Mouse (Mus musculus): ENCODE results near the gene Lmo4. TPM values are rescaled to one million over a fixed set of nuclear protein-coding genes. Genes with fewer than 3 reads are reported as not detected.

The Lmo4 gene
- polyA plus RNA-seq, 1 experiment from 2014 or later = 42.4 TPM

GRCm38 (mm10) chr3:144201794-144202573 is 3.0 kb downstream of the Lmo4 start:
- under 1% methylated on average over 63 of the region's 64 CpGs for WGBS
- peak overlapping the region; percentile 97 for H3K27ac ChIP-seq
- no peaks in the 10 kb centered on the region for H3K27me3 ChIP-seq (ENCODE audit: insufficient read depth, poor library complexity, severe bottlenecking)
- H3K4me3 ChIP-seq = peak overlapping the region; percentile 93
- H3K36me3 ChIP-seq = peaks cover 7% of the 10 kb centered on the region; the same call in 1 of the 2 replicates
- no peaks in the 10 kb centered on the region for H3K9me3 ChIP-seq
- H3K4me1 ChIP-seq = peaks cover 23% of the 10 kb centered on the region; the same call in 1 of the 2 replicates
- DNase-seq (ENCODE audit: low spot score) = peak; percentile 96

- 81% methylated on average over 13 of the region's 13 CpGs for WGBS
- peaks cover 37% of the 10 kb centered on the region for H3K36me3 ChIP-seq
- H3K4me3 ChIP-seq = no peak overlapping the region
- no peak overlapping the region for H3K27ac ChIP-seq
- no peaks in the 10 kb centered on the region for H3K4me1 ChIP-seq
- DNase-seq (ENCODE audit: low spot score) = no peak
- H3K9me3 ChIP-seq = no peaks in the 10 kb centered on the region
- H3K27me3 ChIP-seq (ENCODE audit: insufficient read depth, poor library complexity, severe bottlenecking) = no peaks in the 10 kb centered on the region
Measured at GRCm38 (mm10) chr3:144185327-144186152, 19.5 kb downstream of the Lmo4 start.

GRCm38 (mm10) chr3:144184918-144185317 is 20.1 kb downstream of the Lmo4 start:
- no peak for DNase-seq (ENCODE audit: low spot score)
- Histone ChIP-seq H3K27me3 (ENCODE audit: insufficient read depth, poor library complexity, severe bottlenecking) (no peaks in the 10 kb centered on the region), H3K27ac (no peak overlapping the region), H3K9me3 (no peaks in the 10 kb centered on the region), H3K4me3 (no peak overlapping the region), H3K4me1 (no peaks in the 10 kb centered on the region), H3K36me3 (peaks cover 31% of the 10 kb centered on the region)
- WGBS = 86% methylated on average over 4 of the region's 4 CpGs

GRCm38 (mm10) chr3:144182229-144182628 is 22.8 kb downstream of the Lmo4 start:
- WGBS = 64% methylated on average over 6 of the region's 6 CpGs
- H3K27ac ChIP-seq = no peak overlapping the region
- no peak for DNase-seq (ENCODE audit: low spot score)
- H3K9me3 ChIP-seq = no peaks in the 10 kb centered on the region
- no peak overlapping the region for H3K4me3 ChIP-seq
- H3K4me1 ChIP-seq = peaks cover 4% of the 10 kb centered on the region; the same call in 1 of the 2 replicates
- peaks cover 7% of the 10 kb centered on the region; the same call in 1 of the 2 replicates for H3K36me3 ChIP-seq
- no peaks in the 10 kb centered on the region for H3K27me3 ChIP-seq (ENCODE audit: insufficient read depth, poor library complexity, severe bottlenecking)

- Histone ChIP-seq H3K4me3 (no peak overlapping the region), H3K4me1 (peaks cover 4% of the 10 kb centered on the region; the same call in 1 of the 2 replicates), H3K9me3 (no peaks in the 10 kb centered on the region), H3K27ac (no peak overlapping the region), H3K36me3 (no peaks in the 10 kb centered on the region), H3K27me3 (ENCODE audit: insufficient read depth, poor library complexity, severe bottlenecking) (no peaks in the 10 kb centered on the region)
- no peak for DNase-seq (ENCODE audit: low spot score)
- 59% methylated on average over 3 of the region's 3 CpGs for WGBS
Measured at GRCm38 (mm10) chr3:144178937-144179336, 26.1 kb downstream of the Lmo4 start.

GRCm38 (mm10) chr3:144173866-144174588 is 31.0 kb downstream of the Lmo4 start:
- 74% methylated on average over 7 of the region's 7 CpGs for WGBS
- Histone ChIP-seq H3K4me3 (no peak overlapping the region), H3K27ac (no peak overlapping the region), H3K27me3 (ENCODE audit: insufficient read depth, poor library complexity, severe bottlenecking) (no peaks in the 10 kb centered on the region), H3K9me3 (no peaks in the 10 kb centered on the region), H3K36me3 (no peaks in the 10 kb centered on the region), H3K4me1 (peaks cover 4% of the 10 kb centered on the region; the same call in 1 of the 2 replicates)
- no peak for DNase-seq (ENCODE audit: low spot score)

GRCm38 (mm10) chr3:144173138-144173537 is 31.9 kb downstream of the Lmo4 start:
- 84% methylated on average over 11 of the region's 11 CpGs for WGBS
- Histone ChIP-seq H3K36me3 (no peaks in the 10 kb centered on the region), H3K4me3 (no peak overlapping the region), H3K9me3 (no peaks in the 10 kb centered on the region), H3K4me1 (peaks cover 4% of the 10 kb centered on the region; the same call in 1 of the 2 replicates), H3K27ac (no peak overlapping the region), H3K27me3 (ENCODE audit: insufficient read depth, poor library complexity, severe bottlenecking) (no peaks in the 10 kb centered on the region)
- no peak for DNase-seq (ENCODE audit: low spot score)

- no peaks in the 10 kb centered on the region for H3K9me3 ChIP-seq
- 72% methylated on average over 2 of the region's 2 CpGs for WGBS
- no peak overlapping the region for H3K4me3 ChIP-seq
- H3K27me3 ChIP-seq (ENCODE audit: insufficient read depth, poor library complexity, severe bottlenecking) = no peaks in the 10 kb centered on the region
- H3K4me1 ChIP-seq = no peaks in the 10 kb centered on the region
- no peak for DNase-seq (ENCODE audit: low spot score)
- H3K36me3 ChIP-seq = no peaks in the 10 kb centered on the region
- H3K27ac ChIP-seq = no peak overlapping the region
Measured at GRCm38 (mm10) chr3:144171749-144172148, 33.3 kb downstream of the Lmo4 start.

GRCm38 (mm10) chr3:144170539-144170938 is 34.5 kb downstream of the Lmo4 start:
- Histone ChIP-seq H3K36me3 (no peaks in the 10 kb centered on the region), H3K27me3 (ENCODE audit: insufficient read depth, poor library complexity, severe bottlenecking) (no peaks in the 10 kb centered on the region), H3K9me3 (no peaks in the 10 kb centered on the region), H3K4me1 (no peaks in the 10 kb centered on the region), H3K27ac (no peak overlapping the region), H3K4me3 (no peak overlapping the region)
- 76% methylated on average over 2 of the region's 2 CpGs for WGBS
- no peak for DNase-seq (ENCODE audit: low spot score)

GRCm38 (mm10) chr3:144166439-144167155 is 38.4 kb downstream of the Lmo4 start:
- no peak for DNase-seq (ENCODE audit: low spot score)
- H3K36me3 ChIP-seq = no peaks in the 10 kb centered on the region
- no peak overlapping the region for H3K4me3 ChIP-seq
- H3K9me3 ChIP-seq = no peaks in the 10 kb centered on the region
- peaks cover 19% of the 10 kb centered on the region for H3K4me1 ChIP-seq
- no peak overlapping the region for H3K27ac ChIP-seq
- 87% methylated on average over 8 of the region's 8 CpGs for WGBS
- no peaks in the 10 kb centered on the region for H3K27me3 ChIP-seq (ENCODE audit: insufficient read depth, poor library complexity, severe bottlenecking)

- 81% methylated on average over 12 of the region's 12 CpGs for WGBS
- Histone ChIP-seq H3K4me3 (no peak overlapping the region), H3K4me1 (peaks cover 21% of the 10 kb centered on the region), H3K36me3 (no peaks in the 10 kb centered on the region), H3K9me3 (no peaks in the 10 kb centered on the region), H3K27ac (no peak overlapping the region; the same call in none of the 2 replicates), H3K27me3 (ENCODE audit: insufficient read depth, poor library complexity, severe bottlenecking) (no peaks in the 10 kb centered on the region)
- DNase-seq (ENCODE audit: low spot score) = no peak
Measured at GRCm38 (mm10) chr3:144165439-144165838, 39.6 kb downstream of the Lmo4 start.
